Mouse (Mus musculus) E14TG2a.4 (cell line): ENCODE measurements around the gene Ebf1.

Experiments used
- CTCF ChIP-seq: conservative IDR thresholded peaks from 2 replicates; pipeline ENCODE4 v1.5.1; 2014; ENCODE audit warnings: low read length
- NANOG ChIP-seq: IDR thresholded peaks from 2 replicates; pipeline ENCODE4 v1.6.1; 2014; ENCODE audit warnings: borderline replicate concordance, low read length, mixed read lengths

- TF ChIP-seq CTCF, result no peak
- no peak for TF ChIP-seq NANOG
These were observed 337.2 kb downstream of the Ebf1 start for GRCm38 (mm10) chr11:44954362-44954761.
